Mouse (Mus musculus) cerebellum, adult 8-10 months (tissue): Measurements from ENCODE around the gene Galnt12.

Experiments used
- DNase-seq: peaks from one replicate; pipeline ENCODE4 v3.0.0; 2022

The Galnt12 gene

DNA sequence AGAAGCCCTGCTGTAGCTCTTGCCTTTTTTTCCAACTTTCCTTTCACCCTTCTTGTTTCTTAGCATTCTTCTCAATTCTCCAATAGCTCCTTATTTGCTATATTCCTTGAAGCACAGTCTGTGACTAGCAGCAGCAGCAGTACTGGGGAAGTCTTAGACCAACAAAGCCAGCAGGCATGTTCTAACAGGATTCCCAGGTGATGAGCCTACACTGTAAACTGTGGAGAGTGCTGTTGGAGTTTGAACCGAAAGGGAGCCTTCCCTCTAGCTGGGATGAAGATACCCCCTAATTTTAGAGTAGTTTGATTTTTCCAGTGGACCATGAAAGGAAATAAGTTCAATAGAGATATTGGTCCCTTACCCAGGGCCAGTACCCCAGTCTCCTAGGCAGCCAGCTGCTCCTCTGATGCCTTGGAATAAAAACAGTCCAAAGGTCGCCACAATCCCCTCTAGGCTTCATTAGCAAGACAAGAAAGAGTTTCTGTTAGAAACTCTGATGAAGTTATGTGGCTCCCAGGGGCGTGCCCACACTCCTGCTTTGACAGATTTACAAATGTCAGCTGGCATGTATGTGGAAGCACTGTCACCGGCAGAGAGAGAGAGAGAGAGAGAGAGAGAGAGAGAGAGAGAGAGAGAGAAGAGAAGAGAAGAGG lies 69.5 kb downstream of the Galnt12 start:
- DNase-seq = no peak

GRCm38 (mm10) chr4:47161756-47162587 lies 70.3 kb downstream of the Galnt12 start:
- DNase-seq = no peak

- DNase-seq = no peak
Observed at GRCm38 (mm10) chr4:47172314-47172713, 80.6 kb downstream of the Galnt12 start.
